Mouse (Mus musculus): Measurements from ENCODE around the gene Tnfsf13.

GRCm38 (mm10) chr11:69656065-69656455 lies 29.5 kb downstream of the Tnfsf13 start:
- TF ChIP-seq CTCF (IDR thresholded peaks at IDR 0.05; ENCODE audit: extremely low read depth, insufficient read depth, low read length) (no peak), POLR2A (IDR thresholded peaks at IDR 0.05; ENCODE audit: extremely low read depth, insufficient read depth, low read length) (no peak)
